Comparison of ENCODE assay signal across 21 mouse cellular contexts in the genomic region with DNA sequence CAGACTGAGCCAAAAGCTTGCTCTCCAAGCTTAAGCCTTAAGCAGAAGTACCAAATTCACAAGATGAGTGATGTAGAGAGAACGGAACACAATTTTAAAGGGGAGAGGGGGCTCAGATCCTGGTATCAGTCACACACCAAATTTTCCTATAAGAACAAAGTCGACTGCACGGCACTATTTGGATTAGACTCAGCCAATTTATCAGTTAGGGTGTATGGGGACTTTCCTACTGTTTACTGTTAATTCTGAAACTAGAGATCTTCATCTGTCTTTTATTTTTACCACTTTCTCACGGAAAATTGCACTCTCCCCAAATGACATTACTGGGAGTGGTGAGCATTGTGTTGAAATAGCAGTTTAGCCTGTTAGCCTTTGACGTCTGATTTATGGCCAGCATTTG.
DNase-seq lines count a peak whose midpoint lies in the region; ATAC-seq lines count a peak whose summit lies in the region.
"Had no signal": no experiment of that assay in that cellular context is flagged by ENCODE, and none has a peak within 500 bp of the region (broad histone marks: within the 10 kb centered on the region; RNA-seq: fewer than 3 reads in every experiment).

No protein-coding gene starts in this region.

- no peak overlapping the region for H3K4me3 ChIP-seq in kidney, embryonic 15.5 days (replicated peaks)
- H3K4me3 ChIP-seq: embryonic facial prominence, embryonic 10.5 days; embryonic facial prominence, embryonic 12.5 days; forebrain, embryonic 12.5 days had no signal

- peaks cover 48% of the 10 kb centered on the region for H3K36me3 ChIP-seq in kidney, embryonic 15.5 days
- H3K36me3 ChIP-seq: forebrain, embryonic 12.5 days had no signal

- H3K27me3 ChIP-seq in kidney, embryonic 15.5 days, result no peaks in the 10 kb centered on the region
- H3K27me3 ChIP-seq: embryonic facial prominence, embryonic 12.5 days; forebrain, embryonic 12.5 days had no signal

- no peak overlapping the region for H3K9ac ChIP-seq in kidney, embryonic 15.5 days
- H3K9ac ChIP-seq: embryonic facial prominence, embryonic 12.5 days; forebrain, embryonic 12.5 days had no signal

- H3K27ac ChIP-seq in kidney, embryonic 15.5 days, result no peak overlapping the region
- H3K27ac ChIP-seq: embryonic facial prominence, embryonic 10.5 days; embryonic facial prominence, embryonic 12.5 days; forebrain, embryonic 12.5 days had no signal

- peak; percentile 76 for ATAC-seq in CD4-positive, CD25-positive, alpha-beta regulatory T cell, adult 4 months
- peak; percentile 73 for ATAC-seq in inflammation-experienced regulatory T-cells, adult 6 months
- no peak for ATAC-seq in kidney, embryonic 15.5 days (replicated peaks; ENCODE audit: low FRiP score)
- ATAC-seq: forebrain, embryonic 14.5 days; forebrain, embryonic 16.5 days had no signal

- WGBS in kidney, embryonic 15.5 days, result 77% methylated on average over 5 of the region's 5 CpGs

- H3K4me1 ChIP-seq in kidney, embryonic 15.5 days, result no peaks in the 10 kb centered on the region
- H3K4me1 ChIP-seq: embryonic facial prominence, embryonic 12.5 days; forebrain, embryonic 12.5 days had no signal

- H3K9me3 ChIP-seq in kidney, embryonic 15.5 days (replicated peaks), result no peaks in the 10 kb centered on the region
- H3K9me3 ChIP-seq: embryonic facial prominence, embryonic 10.5 days; embryonic facial prominence, embryonic 12.5 days; forebrain, embryonic 12.5 days had no signal

- no peak overlapping the region for H3K4me2 ChIP-seq in kidney, embryonic 15.5 days
- H3K4me2 ChIP-seq: embryonic facial prominence, embryonic 12.5 days; forebrain, embryonic 12.5 days had no signal

- peak; percentile 56 for DNase-seq in CD4-positive helper T cell, adult 2 months (ENCODE audit: low read depth, low spot score)
- peak; percentile 32 for DNase-seq in adipocyte (ENCODE audit: low spot score)
- DNase-seq in adrenal gland, adult (ENCODE audit: inconsistent age in 2 of 2, low spot score in 1 of 2), result no peak
- no peak for DNase-seq in testis, postnatal 10 days (ENCODE audit: low spot score)
- DNase-seq: adrenal gland, adult 8-10 months; adrenal gland, postnatal 14 days; adrenal gland, postnatal 36 days; B cell, adult 2 months; cerebellum, adult 11-12 months; cerebellum, adult 2 months; cerebellum, adult 9-10 months; cerebellum, postnatal 10 days; cerebellum, postnatal 25 days had no signal

Comparison
In these comparisons a context has a peak if more than half of its experiments do, and no peak if none do; other contexts are left out.
1. DNase-seq: peak in CD4-positive helper T cell, adult 2 months (single experiment) and adipocyte (single experiment); none in adrenal gland, adult (0 of 2) and testis, postnatal 10 days (single experiment).